Mouse (Mus musculus): ENCODE measurements around the gene Vgll2.

Vgll2 gene

GRCm38 (mm10) chr10:52022413-52023212 lies at the start of gene Vgll2:
Vgll2 (plus strand) TSS chr10:52022502.
- no peak for DNase-seq (ENCODE audit: low read depth, low spot score)

DNA sequence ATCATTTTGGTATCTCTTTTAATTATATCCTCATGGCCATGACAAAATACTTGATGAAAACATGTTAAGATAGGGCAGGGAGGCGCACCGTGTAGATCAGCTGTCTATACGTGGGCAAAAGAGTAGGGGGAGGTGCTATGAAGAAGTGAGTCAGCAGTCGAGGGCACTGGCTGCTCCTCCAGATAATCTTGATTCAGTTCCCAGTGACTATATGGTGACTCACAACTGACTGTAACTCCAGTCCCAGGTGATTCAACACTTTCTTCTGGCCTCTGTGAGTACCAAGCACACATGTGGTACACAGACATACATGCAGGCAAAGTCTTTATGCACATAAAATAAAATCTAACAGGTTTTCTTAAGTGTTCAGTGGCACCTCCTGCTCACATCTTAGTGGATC lies 47.2 kb upstream of the Vgll2 start:
- DNase-seq (ENCODE audit: low read depth, low spot score): no peak

DNA sequence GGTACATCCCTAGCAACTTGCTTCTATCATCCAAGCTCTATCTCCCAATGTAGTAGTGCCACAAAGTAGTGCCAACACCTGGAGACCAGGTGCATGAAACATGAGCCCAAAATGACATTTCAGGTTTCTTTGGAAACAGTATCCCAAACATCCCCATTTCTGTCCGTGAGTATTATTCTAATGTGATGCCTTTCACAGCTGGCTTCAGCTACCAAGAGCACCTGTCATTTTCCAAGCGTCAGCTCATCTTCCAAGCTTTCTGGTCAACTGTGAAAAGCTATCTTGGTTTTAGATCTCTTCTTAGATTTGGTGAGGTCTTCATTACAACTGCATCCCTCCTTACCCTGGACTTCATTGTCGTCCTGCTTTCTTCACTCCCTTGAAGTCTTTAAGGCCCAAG lies 46.7 kb upstream of the Vgll2 start:
- no peak for DNase-seq (ENCODE audit: low read depth, low spot score)

DNA sequence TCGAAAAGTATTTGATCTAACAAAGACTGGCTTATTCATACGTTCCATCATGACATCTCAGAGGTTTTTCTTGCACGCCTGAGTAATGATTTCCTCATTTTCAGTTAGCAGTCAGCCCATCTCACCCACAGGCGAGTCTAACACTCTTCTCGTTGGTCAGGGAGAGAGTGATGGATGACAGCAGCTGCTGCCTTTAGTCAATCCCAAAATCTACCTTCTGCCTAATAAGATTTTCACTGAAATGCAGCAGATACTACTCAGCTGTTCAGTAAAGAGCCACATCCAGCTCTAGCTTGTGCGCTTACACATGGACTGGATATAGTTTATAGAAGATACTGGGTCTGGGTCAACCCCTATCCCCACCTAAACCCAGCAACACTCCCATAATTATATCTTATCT lies 40.7 kb upstream of the Vgll2 start:
- DNase-seq (ENCODE audit: low read depth, low spot score): no peak

DNA sequence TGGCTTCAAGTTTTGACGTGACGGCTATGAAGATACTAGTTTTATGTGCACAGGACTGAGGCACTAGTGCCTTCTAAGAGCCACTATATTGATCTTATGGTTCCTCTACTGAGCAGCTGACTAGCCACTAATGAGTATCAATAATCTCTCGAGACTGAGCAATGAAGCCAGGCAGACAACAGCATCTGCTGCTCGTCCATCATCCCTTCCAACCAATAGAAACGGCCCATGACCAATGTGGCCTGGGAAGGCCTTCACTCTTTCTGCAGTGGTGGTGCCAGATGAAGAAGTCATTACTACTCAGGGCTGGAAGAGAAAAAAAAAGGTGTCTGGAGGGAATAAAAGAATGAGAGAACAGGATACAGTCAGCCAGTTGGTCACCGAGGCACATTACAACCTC lies 39.9 kb upstream of the Vgll2 start:
- DNase-seq (ENCODE audit: low read depth, low spot score): no peak

GRCm38 (mm10) chr10:52018471-52018870 lies 3.8 kb upstream of the Vgll2 start:
- DNase-seq (ENCODE audit: low read depth, low spot score): no peak

DNA sequence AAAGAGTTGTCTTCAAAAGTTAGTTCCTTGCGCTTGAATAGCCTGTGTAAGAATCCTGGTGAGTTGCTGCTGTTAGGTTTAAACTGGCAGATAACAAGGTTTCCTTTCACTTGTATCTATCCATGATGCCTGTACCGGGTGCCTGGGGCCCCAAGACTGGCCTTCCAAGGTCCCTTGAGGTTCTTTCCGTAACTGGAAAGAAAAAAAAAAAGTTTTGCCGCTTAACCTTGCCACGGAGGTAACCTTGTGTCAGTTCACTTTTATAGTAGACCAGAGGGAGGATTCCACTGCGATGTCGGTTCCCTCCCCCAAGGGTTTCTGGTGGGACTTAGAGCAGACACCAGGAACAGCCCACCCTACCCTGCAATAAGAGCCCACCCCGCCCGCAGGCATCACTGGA lies 1.1 kb upstream of the Vgll2 start:
- DNase-seq (ENCODE audit: low read depth, low spot score): no peak

- DNase-seq (ENCODE audit: low read depth, low spot score): no peak
Observed at GRCm38 (mm10) chr10:52021736-52022394, 437 bp upstream of the Vgll2 start.

GRCm38 (mm10) chr10:52023213-52024052 lies 1.1 kb downstream of the Vgll2 start:
- no peak for DNase-seq (ENCODE audit: low read depth, low spot score)

GRCm38 (mm10) chr10:52024053-52024410 lies 1.7 kb downstream of the Vgll2 start:
- no peak for DNase-seq (ENCODE audit: low read depth, low spot score)

- DNase-seq (ENCODE audit: low read depth, low spot score): no peak
Observed at GRCm38 (mm10) chr10:52025291-52025690, 3.0 kb downstream of the Vgll2 start.

GRCm38 (mm10) chr10:52025821-52026220 lies 3.5 kb downstream of the Vgll2 start:
- DNase-seq (ENCODE audit: low read depth, low spot score): no peak

- DNase-seq (ENCODE audit: low read depth, low spot score): no peak
Observed at GRCm38 (mm10) chr10:52027161-52028035, 5.1 kb downstream of the Vgll2 start.

GRCm38 (mm10) chr10:52028561-52029370 lies 6.5 kb downstream of the Vgll2 start:
- DNase-seq (ENCODE audit: low read depth, low spot score): no peak

DNA sequence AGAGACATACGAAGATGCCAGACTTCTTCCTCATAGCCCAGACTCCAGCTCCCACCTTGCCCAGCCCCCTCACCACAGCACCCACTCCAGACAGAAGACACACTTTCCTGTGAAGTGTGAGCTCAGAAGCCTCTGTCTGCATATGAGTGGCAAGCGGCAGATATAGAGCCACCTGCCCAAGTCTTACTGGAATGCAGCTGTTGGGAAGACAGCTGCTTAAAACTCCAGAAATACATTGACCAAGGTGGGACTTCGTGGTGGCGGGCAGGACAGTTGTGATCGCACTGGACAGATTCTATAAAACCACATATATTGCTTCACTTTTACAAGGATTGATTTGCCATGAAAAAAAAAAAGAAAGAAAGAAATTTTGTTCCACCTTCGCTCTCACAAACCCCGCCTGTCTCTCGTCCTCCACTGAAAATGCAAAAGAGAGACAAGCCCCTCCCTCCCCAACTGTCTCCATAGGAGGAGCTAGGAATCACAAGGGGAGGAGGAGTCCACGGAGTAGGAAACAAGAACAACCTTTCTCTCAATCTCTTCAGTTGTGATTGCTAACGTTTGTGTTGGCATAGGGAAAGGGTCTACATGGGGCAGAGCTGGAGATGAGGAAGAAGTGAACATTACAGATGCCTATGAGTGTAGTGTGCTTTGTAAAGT lies 7.2 kb downstream of the Vgll2 start:
- DNase-seq (ENCODE audit: low read depth, low spot score): no peak

GRCm38 (mm10) chr10:52033729-52034128 lies 11.4 kb downstream of the Vgll2 start:
- DNase-seq (ENCODE audit: low read depth, low spot score): no peak

DNA sequence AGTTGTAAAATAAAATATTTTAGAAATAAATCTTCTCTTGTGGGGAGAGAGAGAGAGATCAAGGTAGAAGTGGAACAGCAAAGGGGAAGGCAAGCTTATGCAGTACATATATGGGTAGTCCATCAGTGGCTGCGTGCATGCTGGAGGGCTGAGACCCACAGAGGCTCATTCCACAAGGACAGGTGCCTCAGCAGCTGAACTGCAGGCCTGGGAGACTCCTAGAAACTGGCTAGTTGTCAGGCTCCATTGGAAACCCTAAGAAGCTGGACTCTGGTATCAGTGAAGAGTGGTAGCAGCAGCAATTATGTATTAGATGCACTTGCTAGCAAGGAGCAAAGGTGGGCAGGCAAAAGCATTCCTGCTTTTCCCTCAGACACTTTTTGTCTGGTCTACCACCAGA lies 17.1 kb downstream of the Vgll2 start:
- no peak for DNase-seq (ENCODE audit: low read depth, low spot score)

DNA sequence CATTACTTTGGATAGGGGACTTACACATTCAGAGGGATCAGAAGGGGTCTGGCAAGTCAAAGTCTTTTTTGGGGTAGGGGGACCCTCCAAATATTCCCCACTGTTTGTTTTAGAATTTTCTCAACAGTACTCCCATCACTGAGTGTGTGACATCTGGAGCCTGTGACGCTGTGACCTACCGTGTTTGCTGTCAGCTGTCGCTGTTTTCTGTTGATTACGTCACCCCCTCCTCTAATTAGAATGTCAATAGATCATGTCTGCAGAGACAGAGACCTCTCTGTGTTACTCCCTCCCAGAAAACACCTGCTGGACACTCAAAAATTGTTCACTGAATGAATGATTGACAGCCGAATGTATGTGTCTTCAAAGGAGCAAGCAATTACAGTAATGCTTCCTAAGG lies 20.8 kb downstream of the Vgll2 start:
- no peak for DNase-seq (ENCODE audit: low read depth, low spot score)

- DNase-seq (ENCODE audit: low read depth, low spot score): no peak
Observed at GRCm38 (mm10) chr10:52048287-52048686, 26.0 kb downstream of the Vgll2 start.

GRCm38 (mm10) chr10:52072482-52072881 lies 50.2 kb downstream of the Vgll2 start:
- peak; percentile 2 for DNase-seq (ENCODE audit: low read depth, low spot score)
